Comparison of ENCODE assay signal across 10 mouse cellular contexts in genomic region chr9:7779786-7780185, GRCm38 (mm10).
"Had no signal": no experiment of that assay in that cellular context is flagged by ENCODE, and none has a peak within 500 bp of the region (broad histone marks: within the 10 kb centered on the region; RNA-seq: fewer than 3 reads in every experiment).

No protein-coding gene starts in this region.

- H3K4me1 ChIP-seq: neural tube, embryonic 12.5 days had no signal

- H3K4me2 ChIP-seq: limb, embryonic 13.5 days; neural tube, embryonic 12.5 days had no signal

- ATAC-seq: intestine, postnatal 0 days had no signal

- H3K4me3 ChIP-seq: limb, embryonic 13.5 days; midbrain, embryonic 10.5 days; neural tube, embryonic 12.5 days had no signal

- H3K27ac ChIP-seq: limb, embryonic 13.5 days; midbrain, embryonic 10.5 days; neural tube, embryonic 12.5 days had no signal

- H3K27me3 ChIP-seq: limb, embryonic 13.5 days; neural tube, embryonic 12.5 days had no signal

- H3K9me3 ChIP-seq: midbrain, embryonic 10.5 days; neural tube, embryonic 12.5 days had no signal

- DNase-seq: kidney, adult 8-10 months; kidney, postnatal 25 days; left cerebral cortex, postnatal 4 days; lung, adult 18-20 months; midbrain, embryonic 14.5 days; right cerebral cortex, postnatal 4 days had no signal

- H3K9ac ChIP-seq: limb, embryonic 13.5 days; neural tube, embryonic 12.5 days had no signal
